Mouse (Mus musculus) heart, postnatal 0 days (tissue): ENCODE measurements around the gene Olfr781. TPM values are rescaled to one million over a fixed set of nuclear protein-coding genes. Genes with fewer than 3 reads are reported as not detected.
"Not testable (repeated sequence)": the region's sequence is repeated elsewhere in the genome, so short reads cannot be mapped to it uniquely, and the experiment has no call there.

Experiments used
- ATAC-seq: fragments of 200-750 bp; cut with Nextera tagmentation; 2 replicates; pipeline ENCODE4 v1.8.0; 2017; ENCODE audit warnings: low read depth, moderate number of reproducible peaks, moderate library complexity; ENCODE audit not compliant: insufficient read depth
- DNase-seq: peaks from one replicate; pipeline ENCODE4 v3.0.0-alpha.2; 2016; ENCODE audit warnings: low spot score
- H3K27ac ChIP-seq: fragments of 300-500 bp; sonication (generic); 2 replicates; pipeline ENCODE4 v1.5.1; 2014; ENCODE audit warnings: low read depth, mild to moderate bottlenecking
- H3K27me3 ChIP-seq: fragments of 300-500 bp; sonication (generic); 2 replicates; pipeline ENCODE4 v1.6.1; 2014; ENCODE audit warnings: low read length, mixed read lengths; ENCODE audit not compliant: control insufficient read depth, insufficient read depth
- H3K36me3 ChIP-seq: fragments of 300-500 bp; sonication (generic); replicated peaks from 2 replicates; pipeline ENCODE4 v1.6.1; 2014; ENCODE audit warnings: low read length, mixed read lengths; ENCODE audit not compliant: control insufficient read depth, insufficient read depth
- H3K4me1 ChIP-seq: fragments of 300-500 bp; sonication (generic); 2 replicates; pipeline ENCODE4 v1.6.1; 2014; ENCODE audit warnings: antibody characterized with exemption; ENCODE audit not compliant: control insufficient read depth, insufficient read depth
- H3K4me2 ChIP-seq: fragments of 300-500 bp; sonication (generic); 2 replicates; pipeline ENCODE4 v1.6.1; 2014; ENCODE audit warnings: low read depth, mild to moderate bottlenecking, low read length, moderate library complexity
- H3K4me3 ChIP-seq: fragments of 300-500 bp; sonication (generic); 2 replicates; pipeline ENCODE4 v1.5.1; 2014; ENCODE audit warnings: low read depth, low read length
- H3K9ac ChIP-seq: fragments of 300-500 bp; sonication (generic); replicated peaks from 2 replicates; pipeline ENCODE4 v1.6.1; 2014; ENCODE audit warnings: low read depth, low read length, mixed read lengths
- H3K9me3 ChIP-seq: fragments of 300-500 bp; sonication (generic); replicated peaks from 2 replicates; pipeline ENCODE4 v1.6.1; 2016; ENCODE audit warnings: low read length; ENCODE audit not compliant: control insufficient read depth
- CTCF ChIP-seq: IDR thresholded peaks from 2 replicates; pipeline ENCODE4 v1.5.1; 2016; ENCODE audit warnings: antibody characterized with exemption, control low read depth, low read depth
- EP300 ChIP-seq: IDR thresholded peaks from 2 replicates; pipeline ENCODE4 v1.6.1; 2016; ENCODE audit warnings: antibody characterized with exemption, low read depth
- WGBS: fragments of 180-500 bp; shearing (Covaris S2); extraction: QIAGEN DNeasy Blood & Tissue Kit; methylation state at CpG from one replicate; pipeline ENCODE4 v1.1.7; 2014; 5-methylcytosine and 5-hydroxymethylcytosine counted together
- polyA plus RNA-seq: library from polyadenylated mRNA; unstranded; fragments of >200 nt; fragmentation: Nextera tagmentation; extraction: Ambion mirVana; gene quantifications from 2 replicates; pipeline ENCODE4 v1.2.1, GENCODE M21; 2015
- total RNA-seq: library from RNA; depleted of rRNA; stranded (reverse); fragments of >200 nt; gene quantifications from 2 replicates; pipeline ENCODE4 v1.2.3, GENCODE M21; 2014; ENCODE audit warnings: low replicate concordance; rRNA removed

The Olfr781 gene
- total and polyA plus RNA-seq, 2 experiments from 2014 or later, result not detected

GRCm38 (mm10) chr10:129357307-129357706, 28.7 kb downstream of the Olfr781 start:
- H3K27ac ChIP-seq, result no peak overlapping the region
- H3K9ac ChIP-seq, result no peak overlapping the region
- no peak overlapping the region for H3K4me2 ChIP-seq
- DNase-seq (no peak), ATAC-seq (no peak)
- H3K36me3 ChIP-seq, result no peaks in the 10 kb centered on the region
- no peaks in the 10 kb centered on the region for H3K27me3 ChIP-seq
- no peaks in the 10 kb centered on the region for H3K9me3 ChIP-seq
- no peak for TF ChIP-seq EP300
- TF ChIP-seq CTCF, result no peak
- H3K4me3 ChIP-seq, result no peak overlapping the region
- 65% methylated on average over 5 of the region's 5 CpGs for WGBS
- H3K4me1 ChIP-seq, result no peaks in the 10 kb centered on the region

GRCm38 (mm10) chr10:129374051-129374450, 45.4 kb downstream of the Olfr781 start:
- H3K36me3 ChIP-seq, H3K4me1 ChIP-seq, DNase-seq: not testable (repeated sequence)

More at GRCm38 (mm10) chr10:129374051-129374450, 45.4 kb downstream of the Olfr781 start:
- not testable (repeated sequence) for H3K27ac ChIP-seq, H3K27me3 ChIP-seq, H3K9ac ChIP-seq, H3K9me3 ChIP-seq, ATAC-seq, H3K4me3 ChIP-seq, H3K4me2 ChIP-seq
- 74% methylated on average over 5 of the region's 5 CpGs for WGBS

Other genes with a start within 250 kb of the Olfr781 start
- gene Olfr767, start 245.9 kb upstream of the Olfr781 start, total RNA-seq, result not detected in 2 replicates
- not detected in 2 replicates for gene Olfr767, start 245.9 kb upstream of the Olfr781 start, polyA plus RNA-seq
- gene Olfr768, start 229.5 kb upstream of the Olfr781 start, total RNA-seq, result not detected in 2 replicates
- not detected in 2 replicates for gene Olfr768, start 229.5 kb upstream of the Olfr781 start, polyA plus RNA-seq
- not detected in 2 replicates for gene Olfr769, start 211.0 kb upstream of the Olfr781 start, total RNA-seq
- not detected in 2 replicates for gene Olfr769, start 211.0 kb upstream of the Olfr781 start, polyA plus RNA-seq
- gene Olfr770, start 189.9 kb upstream of the Olfr781 start, total RNA-seq, result not detected in 2 replicates
- gene Olfr770, start 189.9 kb upstream of the Olfr781 start, polyA plus RNA-seq, result not detected in 2 replicates
- gene Olfr771, start 164.1 kb upstream of the Olfr781 start, total RNA-seq, result not detected in 2 replicates
- not detected in 2 replicates for gene Olfr771, start 164.1 kb upstream of the Olfr781 start, polyA plus RNA-seq
- gene Olfr772, start 150.9 kb upstream of the Olfr781 start, total RNA-seq, result not detected in 2 replicates
- not detected in 2 replicates for gene Olfr772, start 150.9 kb upstream of the Olfr781 start, polyA plus RNA-seq
- gene Olfr773, start 141.4 kb upstream of the Olfr781 start, total RNA-seq, result not detected in 2 replicates
- gene Olfr773, start 141.4 kb upstream of the Olfr781 start, polyA plus RNA-seq, result not detected in 2 replicates
- not detected in 2 replicates for gene Olfr774, start 92.7 kb upstream of the Olfr781 start, total RNA-seq
- not detected in 2 replicates for gene Olfr774, start 92.7 kb upstream of the Olfr781 start, polyA plus RNA-seq
- not detected in 2 replicates for gene Olfr775, start 80.4 kb upstream of the Olfr781 start, total RNA-seq
- not detected in 2 replicates for gene Olfr775, start 80.4 kb upstream of the Olfr781 start, polyA plus RNA-seq
- gene Olfr776, start 69.7 kb upstream of the Olfr781 start, total RNA-seq, result not detected in 2 replicates
- not detected in 2 replicates for gene Olfr776, start 69.7 kb upstream of the Olfr781 start, polyA plus RNA-seq
- gene Olfr777, start 57.4 kb upstream of the Olfr781 start, total RNA-seq, result not detected in 2 replicates
- not detected in 2 replicates for gene Olfr777, start 57.4 kb upstream of the Olfr781 start, polyA plus RNA-seq
- not detected in 2 replicates for gene Olfr780, start 10.7 kb upstream of the Olfr781 start, total RNA-seq
- gene Olfr780, start 10.7 kb upstream of the Olfr781 start, polyA plus RNA-seq, result not detected in 2 replicates
- gene Olfr782, start 20.0 kb downstream of the Olfr781 start, total RNA-seq, result not detected in 2 replicates
- gene Olfr782, start 20.0 kb downstream of the Olfr781 start, polyA plus RNA-seq, result not detected in 2 replicates
- 0.27 TPM in 1 of 2 replicates, not detected in the other for gene Olfr784, start 55.2 kb downstream of the Olfr781 start, total RNA-seq
- gene Olfr784, start 55.2 kb downstream of the Olfr781 start, polyA plus RNA-seq, result not detected in 2 replicates
- gene Olfr785, start 76.6 kb downstream of the Olfr781 start, total RNA-seq, result not detected in 2 replicates
- gene Olfr785, start 76.6 kb downstream of the Olfr781 start, polyA plus RNA-seq, result not detected in 2 replicates
- gene Olfr786, start 98.5 kb downstream of the Olfr781 start, total RNA-seq, result not detected in 2 replicates
- gene Olfr786, start 98.5 kb downstream of the Olfr781 start, polyA plus RNA-seq, result not detected in 2 replicates
- gene Olfr787, start 133.0 kb downstream of the Olfr781 start, total RNA-seq, result not detected in 2 replicates
- not detected in 2 replicates for gene Olfr787, start 133.0 kb downstream of the Olfr781 start, polyA plus RNA-seq
- gene Olfr788, start 142.1 kb downstream of the Olfr781 start, total RNA-seq, result not detected in 2 replicates
- not detected in 2 replicates for gene Olfr788, start 142.1 kb downstream of the Olfr781 start, polyA plus RNA-seq
- not detected in 2 replicates for gene Olfr789, start 155.9 kb downstream of the Olfr781 start, total RNA-seq
- not detected in 2 replicates for gene Olfr789, start 155.9 kb downstream of the Olfr781 start, polyA plus RNA-seq
- not detected in 2 replicates for gene Olfr790, start 169.6 kb downstream of the Olfr781 start, total RNA-seq
- not detected in 2 replicates for gene Olfr790, start 169.6 kb downstream of the Olfr781 start, polyA plus RNA-seq
- not detected in 2 replicates for gene Olfr791, start 192.9 kb downstream of the Olfr781 start, total RNA-seq
- not detected in 2 replicates for gene Olfr791, start 192.9 kb downstream of the Olfr781 start, polyA plus RNA-seq
- gene Olfr792, start 210.3 kb downstream of the Olfr781 start, total RNA-seq, result not detected in 2 replicates
- gene Olfr792, start 210.3 kb downstream of the Olfr781 start, polyA plus RNA-seq, result not detected in 2 replicates
- gene Olfr794, start 238.8 kb downstream of the Olfr781 start, total RNA-seq, result not detected in 2 replicates
- not detected in 2 replicates for gene Olfr794, start 238.8 kb downstream of the Olfr781 start, polyA plus RNA-seq